In the genomic region with DNA sequence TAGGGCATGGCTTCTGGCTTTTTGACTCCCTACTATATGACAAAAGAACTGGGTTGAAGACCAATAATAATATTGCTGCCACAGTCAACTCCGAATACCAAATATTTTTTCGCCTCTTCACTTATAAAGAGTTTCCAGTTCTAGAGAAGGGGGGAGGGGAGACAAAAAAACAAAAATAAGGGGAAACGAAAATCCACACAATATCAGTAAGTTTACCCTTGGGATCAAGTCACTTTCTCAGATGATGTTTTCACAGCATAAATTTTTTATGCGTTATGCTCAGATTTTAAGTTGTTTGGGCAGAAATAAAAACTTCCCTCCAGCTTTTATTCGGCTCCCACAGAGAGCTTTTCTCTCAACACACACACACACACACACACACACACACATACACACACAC, we compare ENCODE assay signal across 31 mouse cellular contexts.
"Had no signal": no experiment of that assay in that cellular context is flagged by ENCODE, and none has a peak within 500 bp of the region (broad histone marks: within the 10 kb centered on the region; RNA-seq: fewer than 3 reads in every experiment).

No protein-coding gene starts in this region.

- ATAC-seq: liver, embryonic 12.5 days; liver, postnatal 0 days; lung, postnatal 0 days; midbrain, embryonic 13.5 days; midbrain, embryonic 15.5 days; midbrain, embryonic 16.5 days had no signal

- H3K4me1 ChIP-seq: liver, embryonic 12.5 days had no signal

- H3K9me3 ChIP-seq: limb, embryonic 10.5 days; limb, embryonic 12.5 days; limb, embryonic 13.5 days; limb, embryonic 15.5 days; liver, embryonic 12.5 days; liver, embryonic 13.5 days; liver, embryonic 15.5 days; lung, embryonic 15.5 days; megakaryocyte, embryonic 14.5 days; midbrain, embryonic 10.5 days; midbrain, embryonic 12.5 days; midbrain, embryonic 13.5 days; midbrain, embryonic 15.5 days had no signal

- H3K36me3 ChIP-seq: limb, embryonic 10.5 days; limb, embryonic 12.5 days; limb, embryonic 13.5 days; limb, embryonic 15.5 days; liver, embryonic 12.5 days; liver, embryonic 13.5 days; liver, embryonic 15.5 days; lung, embryonic 15.5 days; midbrain, embryonic 10.5 days; midbrain, embryonic 12.5 days; midbrain, embryonic 13.5 days; midbrain, embryonic 15.5 days had no signal

- DNase-seq: left cerebral cortex, postnatal 4 days; liver; liver, embryonic 13.5 days; liver, postnatal 0 days; lung, adult 18-20 months; lung, adult 2 months; lung, embryonic 14.5 days; lung, postnatal 10 days; lung, postnatal 14 days; lung, postnatal 36 days; lung, postnatal 4 days; midbrain, embryonic 14.5 days had no signal

- H3K27me3 ChIP-seq: limb, embryonic 12.5 days; limb, embryonic 13.5 days; limb, embryonic 15.5 days; liver, embryonic 12.5 days; liver, embryonic 13.5 days; liver, embryonic 15.5 days; lung, embryonic 15.5 days; megakaryocyte, embryonic 14.5 days; midbrain, embryonic 12.5 days; midbrain, embryonic 13.5 days; midbrain, embryonic 15.5 days had no signal

- H3K4me3 ChIP-seq: limb, embryonic 10.5 days; limb, embryonic 12.5 days; limb, embryonic 13.5 days; limb, embryonic 15.5 days; liver, embryonic 12.5 days; liver, embryonic 13.5 days; liver, embryonic 15.5 days; lung, embryonic 15.5 days; megakaryocyte, embryonic 14.5 days; midbrain, embryonic 10.5 days; midbrain, embryonic 12.5 days; midbrain, embryonic 13.5 days; midbrain, embryonic 15.5 days; myocyte had no signal

- H3K27ac ChIP-seq: limb, embryonic 10.5 days; limb, embryonic 12.5 days; limb, embryonic 13.5 days; limb, embryonic 15.5 days; liver, embryonic 12.5 days; liver, embryonic 13.5 days; liver, embryonic 14.5 days; liver, embryonic 15.5 days; lung, embryonic 15.5 days; macrophage; midbrain, embryonic 10.5 days; midbrain, embryonic 12.5 days; midbrain, embryonic 13.5 days; midbrain, embryonic 15.5 days had no signal

- H3K4me2 ChIP-seq: limb, embryonic 12.5 days; limb, embryonic 13.5 days; limb, embryonic 15.5 days; liver, embryonic 11.5 days; liver, embryonic 12.5 days; liver, embryonic 13.5 days; liver, embryonic 15.5 days; lung, embryonic 14.5 days; lung, embryonic 15.5 days; midbrain, embryonic 11.5 days; midbrain, embryonic 12.5 days; midbrain, embryonic 13.5 days; midbrain, embryonic 15.5 days had no signal

- H3K9ac ChIP-seq: limb, embryonic 12.5 days; limb, embryonic 13.5 days; limb, embryonic 15.5 days; liver, embryonic 12.5 days; liver, embryonic 13.5 days; liver, embryonic 14.5 days; liver, embryonic 15.5 days; liver, postnatal 0 days; lung, embryonic 14.5 days; lung, embryonic 15.5 days; midbrain, embryonic 12.5 days; midbrain, embryonic 13.5 days; midbrain, embryonic 15.5 days had no signal
